Mouse (Mus musculus): ENCODE data around the gene 1700123O20Rik. TPM values are rescaled to one million over a fixed set of nuclear protein-coding genes. Genes with fewer than 3 reads are reported as not detected.

1700123O20Rik gene
- polyA plus RNA-seq, 1 experiment from 2014 or later, result 40.2 TPM

GRCm38 (mm10) chr14:54737634-54738033 is 51.6 kb downstream of the 1700123O20Rik start:
- H3K27ac ChIP-seq (ENCODE audit: low read length), result no peak overlapping the region
- no peaks in the 10 kb centered on the region; the same call in 1 of the 2 replicates for H3K4me1 ChIP-seq (ENCODE audit: control insufficient read depth, low read depth, low read length)
- no peak for ATAC-seq (ENCODE audit: low read depth)
- H3K27me3 ChIP-seq (ENCODE audit: control insufficient read depth, insufficient read depth, low read depth, low read length), result no peaks in the 10 kb centered on the region
- H3K4me3 ChIP-seq (ENCODE audit: low read depth, low read length), result no peak overlapping the region
- no peak overlapping the region for H3K9ac ChIP-seq (ENCODE audit: low read depth, low read length)
- no peak overlapping the region for H3K4me2 ChIP-seq (ENCODE audit: low read depth, low read length)
- H3K9me3 ChIP-seq (replicated peaks; ENCODE audit: control insufficient read depth, low read length), result no peaks in the 10 kb centered on the region
- no peaks in the 10 kb centered on the region for H3K36me3 ChIP-seq (ENCODE audit: control insufficient read depth, insufficient read depth)
- WGBS (ENCODE audit: insufficient replicate concordance), result 78% methylated on average over 10 of the region's 10 CpGs

Small RNAs within 50 kb of the gene (microRNA-seq; reads per million reads assigned to microRNA genes)
- not detected for gene Mir6948

Other genes starting within 250 kb of the 1700123O20Rik start
- gene Lrp10, start 222.1 kb upstream of the 1700123O20Rik start, polyA plus RNA-seq (2015; fragmentation: Nextera tagmentation; extraction: Ambion mirVana), result 17.9 and 19.3 TPM in 2 replicates
- gene Rem2, start 210.1 kb upstream of the 1700123O20Rik start, polyA plus RNA-seq (2015; fragmentation: Nextera tagmentation; extraction: Ambion mirVana), result 0.09 and 0.34 TPM in 2 replicates
- 20.6 and 21.6 TPM in 2 replicates for gene Prmt5, start 168.7 kb upstream of the 1700123O20Rik start, polyA plus RNA-seq (2015; fragmentation: Nextera tagmentation; extraction: Ambion mirVana)
- 31.5 and 32.2 TPM in 2 replicates for gene Haus4, start 131.6 kb upstream of the 1700123O20Rik start, polyA plus RNA-seq (2015; fragmentation: Nextera tagmentation; extraction: Ambion mirVana)
- gene Ajuba, start 108.7 kb upstream of the 1700123O20Rik start, polyA plus RNA-seq (2015; fragmentation: Nextera tagmentation; extraction: Ambion mirVana), result 5.0 and 6.1 TPM in 2 replicates
- 2.3 and 2.5 TPM in 2 replicates for gene 4931414P19Rik, start 80.2 kb upstream of the 1700123O20Rik start, polyA plus RNA-seq (2015; fragmentation: Nextera tagmentation; extraction: Ambion mirVana)
- 173 and 183 TPM in 2 replicates for gene Psmb5, start 68.2 kb upstream of the 1700123O20Rik start, polyA plus RNA-seq (2015; fragmentation: Nextera tagmentation; extraction: Ambion mirVana)
- not detected in 2 replicates for gene Psmb11, start 64.8 kb upstream of the 1700123O20Rik start, polyA plus RNA-seq (2015; fragmentation: Nextera tagmentation; extraction: Ambion mirVana)
- gene Gm17606, start 45.3 kb upstream of the 1700123O20Rik start, polyA plus RNA-seq (2015; fragmentation: Nextera tagmentation; extraction: Ambion mirVana), result not detected in 2 replicates
- gene Cdh24, start 44.9 kb upstream of the 1700123O20Rik start, polyA plus RNA-seq (2015; fragmentation: Nextera tagmentation; extraction: Ambion mirVana), result 0.13 and 0.25 TPM in 2 replicates
- 43.5 and 45.1 TPM in 2 replicates for gene Acin1, start 715 bp downstream of the 1700123O20Rik start, polyA plus RNA-seq (2015; fragmentation: Nextera tagmentation; extraction: Ambion mirVana)
- 0.05 and 0.06 TPM in 2 replicates for gene Gm29776, start 12.6 kb downstream of the 1700123O20Rik start, polyA plus RNA-seq (2015; fragmentation: Nextera tagmentation; extraction: Ambion mirVana)
- gene Cebpe, start 26.0 kb downstream of the 1700123O20Rik start, polyA plus RNA-seq (2015; fragmentation: Nextera tagmentation; extraction: Ambion mirVana), result 10.4 and 11.7 TPM in 2 replicates
- 3.0 and 4.9 TPM in 2 replicates for gene Slc7a8, start 95.7 kb downstream of the 1700123O20Rik start, polyA plus RNA-seq (2015; fragmentation: Nextera tagmentation; extraction: Ambion mirVana)
- not detected in 2 replicates for gene Rnf212b, start 127.9 kb downstream of the 1700123O20Rik start, polyA plus RNA-seq (2015; fragmentation: Nextera tagmentation; extraction: Ambion mirVana)
- 2.4 and 2.7 TPM in 2 replicates for gene Homez, start 184.7 kb downstream of the 1700123O20Rik start, polyA plus RNA-seq (2015; fragmentation: Nextera tagmentation; extraction: Ambion mirVana)
- 0.51 and 0.55 TPM in 2 replicates for gene Ppp1r3e, start 191.3 kb downstream of the 1700123O20Rik start, polyA plus RNA-seq (2015; fragmentation: Nextera tagmentation; extraction: Ambion mirVana)
- gene Bcl2l2, start 197.2 kb downstream of the 1700123O20Rik start, polyA plus RNA-seq (2015; fragmentation: Nextera tagmentation; extraction: Ambion mirVana), result 0.42 and 0.69 TPM in 2 replicates
- gene Gm20521, start 197.2 kb downstream of the 1700123O20Rik start, polyA plus RNA-seq (2015; fragmentation: Nextera tagmentation; extraction: Ambion mirVana), result 0.11 TPM in 1 of 2 replicates, not detected in the other
- 30.1 and 32.0 TPM in 2 replicates for gene Pabpn1, start 206.3 kb downstream of the 1700123O20Rik start, polyA plus RNA-seq (2015; fragmentation: Nextera tagmentation; extraction: Ambion mirVana)
- gene Slc22a17, start 226.9 kb downstream of the 1700123O20Rik start, polyA plus RNA-seq (2015; fragmentation: Nextera tagmentation; extraction: Ambion mirVana), result 1.3 and 1.5 TPM in 2 replicates
- 0.26 and 0.42 TPM in 2 replicates for gene Efs, start 239.9 kb downstream of the 1700123O20Rik start, polyA plus RNA-seq (2015; fragmentation: Nextera tagmentation; extraction: Ambion mirVana)
- not detected in 2 replicates for gene Il25, start 246.5 kb downstream of the 1700123O20Rik start, polyA plus RNA-seq (2015; fragmentation: Nextera tagmentation; extraction: Ambion mirVana)

Measured in liver, embryonic 16.5 days (tissue).